ENCODE assay signal across 19 mouse cellular contexts in the genomic region with DNA sequence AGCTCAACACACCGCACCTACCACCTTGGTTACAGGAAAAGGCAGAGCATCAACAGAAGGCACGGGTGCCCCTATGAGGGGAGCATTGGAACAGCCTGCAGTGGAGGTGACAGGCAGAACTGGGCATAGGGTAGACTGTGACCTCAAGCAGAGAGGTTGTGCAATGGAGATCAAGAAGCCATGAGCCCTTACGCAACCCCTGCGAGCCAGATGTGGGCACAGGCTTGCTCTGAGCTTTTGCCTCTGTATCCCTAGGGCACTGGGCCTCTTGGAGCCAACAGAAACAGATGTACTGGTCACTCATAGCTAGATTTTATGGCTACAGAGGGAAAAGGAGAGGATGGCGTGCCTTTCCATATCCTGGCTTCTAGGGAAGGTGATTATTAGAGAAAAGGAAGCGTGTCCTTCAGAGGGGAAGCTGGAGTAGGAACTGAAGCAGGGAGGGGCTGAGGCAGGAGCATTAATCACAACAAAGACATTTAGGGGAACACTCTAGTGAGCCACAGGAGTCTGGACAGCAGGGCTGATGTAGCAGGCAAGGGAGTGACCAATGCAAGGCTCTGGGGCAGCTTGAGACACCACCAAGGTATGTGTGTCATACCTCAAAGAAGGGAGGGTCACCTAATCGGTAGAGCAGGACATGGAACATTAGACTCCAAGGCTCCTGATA. TPM values are rescaled to one million over a fixed set of nuclear protein-coding genes. Genes with fewer than 3 reads are reported as not detected.
A peak's percentile ranks its signal among the peaks of the same experiment; 100 is the strongest.
DNase-seq lines count a peak whose midpoint lies in the region; ATAC-seq lines count a peak whose summit lies in the region.
"Had no signal": no experiment of that assay in that cellular context is flagged by ENCODE, and none has a peak within 500 bp of the region (broad histone marks: within the 10 kb centered on the region; RNA-seq: fewer than 3 reads in every experiment).

No protein-coding gene starts in this region.

- peak; percentile 63 for ATAC-seq in liver, embryonic 15.5 days (ENCODE audit: insufficient read depth)
- ATAC-seq in neural tube, embryonic 15.5 days (ENCODE audit: low FRiP score): no peak
- ATAC-seq: forebrain, embryonic 15.5 days; hindbrain, postnatal 0 days had no signal

- no peak overlapping the region for H3K4me3 ChIP-seq in liver, embryonic 15.5 days (replicated peaks)
- no peak overlapping the region for H3K4me3 ChIP-seq in neural tube, embryonic 15.5 days (replicated peaks)
- H3K4me3 ChIP-seq: forebrain, embryonic 15.5 days; midbrain, embryonic 12.5 days; neural tube, embryonic 12.5 days; stomach, embryonic 15.5 days had no signal

- 0 out of 2 replicates have a peak, but pooled peaks cover 5% of the 10 kb centered on the region for H3K4me1 ChIP-seq in liver, embryonic 15.5 days (replicated peaks)
- H3K4me1 ChIP-seq in neural tube, embryonic 15.5 days: peaks cover 5% of the 10 kb centered on the region
- H3K4me1 ChIP-seq: midbrain, embryonic 12.5 days; neural tube, embryonic 12.5 days; stomach, embryonic 15.5 days had no signal

- no peak overlapping the region for H3K4me2 ChIP-seq in liver, embryonic 15.5 days
- no peak overlapping the region for H3K4me2 ChIP-seq in neural tube, embryonic 15.5 days
- H3K4me2 ChIP-seq: forebrain, embryonic 15.5 days; heart, embryonic 11.5 days; lung, embryonic 14.5 days; midbrain, embryonic 12.5 days; neural tube, embryonic 12.5 days; stomach, embryonic 15.5 days had no signal

- H3K9me3 ChIP-seq in liver, embryonic 15.5 days (replicated peaks): no peaks in the 10 kb centered on the region
- H3K9me3 ChIP-seq in neural tube, embryonic 15.5 days (replicated peaks): no peaks in the 10 kb centered on the region
- H3K9me3 ChIP-seq: forebrain, embryonic 15.5 days; midbrain, embryonic 12.5 days; neural tube, embryonic 12.5 days; stomach, embryonic 15.5 days had no signal

- 39% methylated on average over 7 of the region's 7 CpGs for WGBS in liver, embryonic 15.5 days (ENCODE audit: insufficient replicate concordance)
- 83% methylated on average over 7 of the region's 7 CpGs for WGBS in neural tube, embryonic 15.5 days

- no peaks in the 10 kb centered on the region; the same call in none of the 2 replicates for H3K27me3 ChIP-seq in liver, embryonic 15.5 days
- no peaks in the 10 kb centered on the region for H3K27me3 ChIP-seq in neural tube, embryonic 15.5 days (replicated peaks)
- H3K27me3 ChIP-seq: forebrain, embryonic 15.5 days; midbrain, embryonic 12.5 days; stomach, embryonic 15.5 days had no signal

- DNase-seq in heart, adult 18-20 months: peak; percentile 8 to 23
- DNase-seq in heart, adult 8-10 months (ENCODE audit: low spot score): no peak
- peak; percentile 44 for DNase-seq in c-Kit-positive CD71-negative TER-119-negative erythroid progenitor cells, embryonic 14.5 days (ENCODE audit: low read depth)
- DNase-seq in skeletal muscle tissue, adult 2 months (ENCODE audit: low read depth, low spot score): peak; percentile 44
- no peak for DNase-seq in thymus, postnatal 4 days
- no peak for DNase-seq in testis, postnatal 10 days (ENCODE audit: low spot score)
- DNase-seq: gastrocnemius, postnatal 10 days; heart, postnatal 36 days; kidney, adult 8-10 months; lung, embryonic 14.5 days; thymus, postnatal 25 days had no signal

- no peaks in the 10 kb centered on the region for H3K36me3 ChIP-seq in liver, embryonic 15.5 days (replicated peaks)
- H3K36me3 ChIP-seq in neural tube, embryonic 15.5 days: peaks cover 4% of the 10 kb centered on the region; the same call in 1 of the 2 replicates
- H3K36me3 ChIP-seq: forebrain, embryonic 15.5 days; midbrain, embryonic 12.5 days; neural tube, embryonic 12.5 days; stomach, embryonic 15.5 days had no signal

- no peak overlapping the region for H3K27ac ChIP-seq in liver, embryonic 15.5 days (replicated peaks)
- no peak overlapping the region for H3K27ac ChIP-seq in neural tube, embryonic 15.5 days (replicated peaks)
- H3K27ac ChIP-seq: forebrain, embryonic 15.5 days; hindbrain, postnatal 0 days; midbrain, embryonic 12.5 days; neural tube, embryonic 12.5 days; stomach, embryonic 15.5 days had no signal

- no peak overlapping the region for H3K9ac ChIP-seq in liver, embryonic 15.5 days
- no peak overlapping the region for H3K9ac ChIP-seq in neural tube, embryonic 15.5 days (replicated peaks)
- H3K9ac ChIP-seq: forebrain, embryonic 15.5 days; lung, embryonic 14.5 days; midbrain, embryonic 12.5 days; neural tube, embryonic 12.5 days; stomach, embryonic 15.5 days had no signal

RNA-seq across cellular contexts. Expression of a gene that starts 50.1 kb away (rescaled TPM):
- 10 to 100 TPM; 13.6 to 14.4 TPM for total RNA-seq in heart, adult 18-20 months (2021)
- 10 to 100 TPM; 12.7 to 13.9 (median 13.6) TPM for total RNA-seq in heart, adult 8-10 months (2022)
- polyA plus RNA-seq in liver, embryonic 15.5 days (2015; fragmentation: Nextera tagmentation; extraction: Ambion mirVana): 41.1 and 43.2 TPM in 2 replicates
- 40.1 and 49.0 TPM in 2 replicates for polyA plus RNA-seq in neural tube, embryonic 15.5 days (2015; fragmentation: Nextera tagmentation; extraction: Ambion mirVana)

RNA-seq across cellular contexts. Expression of a gene that starts 50.1 kb away (rescaled TPM):
- total RNA-seq in heart, adult 18-20 months (2021): 10 to 100 TPM in 1 of 2 experiments, 1 to 10 TPM in 1; 9.4 to 10.3 TPM
- total RNA-seq in heart, adult 8-10 months (2022): 10 to 100 TPM in 3 of 4 experiments, 1 to 10 TPM in 1; 9.1 to 11.4 (median 10.9) TPM
- 11.1 and 11.3 TPM in 2 replicates for polyA plus RNA-seq in liver, embryonic 15.5 days (2015; fragmentation: Nextera tagmentation; extraction: Ambion mirVana)
- 17.5 and 18.3 TPM in 2 replicates for polyA plus RNA-seq in neural tube, embryonic 15.5 days (2015; fragmentation: Nextera tagmentation; extraction: Ambion mirVana)

RNA-seq across cellular contexts. Expression of a gene that starts 59.0 kb away (rescaled TPM):
- total RNA-seq in heart, adult 18-20 months (2021): under 1 TPM in 1 of 2 experiments, not detected in 1; 0.13 TPM
- total RNA-seq in heart, adult 8-10 months (2022): not detected
- 0.16 and 0.22 TPM in 2 replicates for polyA plus RNA-seq in liver, embryonic 15.5 days (2015; fragmentation: Nextera tagmentation; extraction: Ambion mirVana)
- 19.4 and 23.3 TPM in 2 replicates for polyA plus RNA-seq in neural tube, embryonic 15.5 days (2015; fragmentation: Nextera tagmentation; extraction: Ambion mirVana)
- total RNA-seq: heart, postnatal 36 days had no signal
- polyA plus RNA-seq: heart, embryonic 11.5 days; lung, embryonic 14.5 days had no signal

Comparison
In these comparisons a context has a peak if more than half of its experiments do, and no peak if none do; other contexts are left out.
1. DNase-seq: peak in heart, adult 18-20 months (2 of 2), c-Kit-positive CD71-negative TER-119-negative erythroid progenitor cells, embryonic 14.5 days (single experiment) and skeletal muscle tissue, adult 2 months (single experiment); none in heart, adult 8-10 months (single experiment), thymus, postnatal 4 days (single experiment) and testis, postnatal 10 days (single experiment).